Mouse (Mus musculus): Measurements from ENCODE around the gene Cd6. TPM values are rescaled to one million over a fixed set of nuclear protein-coding genes. Genes with fewer than 3 reads are reported as not detected.

Gene Cd6
- polyA plus RNA-seq, 1 experiment: 5.6 TPM

- no peak for DNase-seq (ENCODE audit: low read depth, low spot score)
- 94% methylated on average over 11 of the region's 11 CpGs for WGBS
These were observed 24.1 kb downstream of the Cd6 start for GRCm38 (mm10) chr19:10805661-10806285.

GRCm38 (mm10) chr19:10804850-10805660 lies 24.8 kb downstream of the Cd6 start:
- DNase-seq (ENCODE audit: low read depth, low spot score): no peak
- 79% methylated on average over 2 of the region's 2 CpGs for WGBS

DNA sequence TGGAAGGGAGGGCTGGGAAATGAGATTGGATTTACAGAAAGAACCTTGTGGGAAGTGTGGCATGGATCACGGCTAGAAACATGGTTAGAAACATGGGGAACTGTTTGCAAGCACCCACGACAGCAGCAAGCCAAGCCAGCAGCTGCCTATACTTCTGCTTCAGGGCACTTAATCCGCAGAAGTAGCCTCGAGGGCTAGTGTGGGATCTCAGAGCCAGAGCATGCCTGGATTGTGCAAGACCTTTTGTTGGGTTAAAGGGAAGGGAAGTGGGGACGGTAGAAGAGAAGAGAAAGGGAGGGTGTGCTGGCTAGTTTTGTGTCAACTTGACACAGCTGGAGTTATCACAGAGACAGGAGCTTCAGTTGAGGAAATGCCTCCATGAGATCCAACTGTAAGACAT lies 26.1 kb downstream of the Cd6 start:
- DNase-seq (ENCODE audit: low read depth, low spot score): no peak
- WGBS: 63% methylated on average over 5 of the region's 5 CpGs

GRCm38 (mm10) chr19:10801906-10802305 lies 28.0 kb downstream of the Cd6 start:
- WGBS: 68% methylated on average over 6 of the region's 6 CpGs

GRCm38 (mm10) chr19:10801070-10801469 lies 28.8 kb downstream of the Cd6 start:
- WGBS: 51% methylated on average over 6 of the region's 6 CpGs
- DNase-seq (ENCODE audit: low read depth, low spot score): no peak

More at GRCm38 (mm10) chr19:10801906-10802305, 28.0 kb downstream of the Cd6 start:
- no peak for DNase-seq (ENCODE audit: low read depth, low spot score)

DNA sequence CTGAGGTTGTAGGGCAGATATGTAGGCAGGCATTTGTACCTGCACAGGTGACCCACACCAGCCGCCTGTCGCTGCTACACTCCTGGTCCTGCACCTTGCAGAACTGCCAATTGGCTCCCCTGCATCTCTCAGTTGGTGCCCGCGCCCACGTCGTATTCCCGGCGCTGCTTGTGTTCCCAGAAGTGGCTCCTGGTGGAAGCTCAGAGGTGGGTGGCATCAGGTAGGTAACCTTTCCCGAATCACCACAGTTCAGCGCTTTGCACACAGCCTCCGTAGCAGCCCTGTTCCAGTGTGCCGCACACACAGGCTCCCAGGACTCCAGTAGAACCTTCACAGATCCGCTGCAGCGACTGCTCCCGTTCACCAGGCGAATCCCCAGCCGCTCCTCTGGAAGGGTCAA lies 30.7 kb downstream of the Cd6 start:
- no peak for DNase-seq (ENCODE audit: low read depth, low spot score)
- 88% methylated on average over 17 of the region's 17 CpGs for WGBS

DNA sequence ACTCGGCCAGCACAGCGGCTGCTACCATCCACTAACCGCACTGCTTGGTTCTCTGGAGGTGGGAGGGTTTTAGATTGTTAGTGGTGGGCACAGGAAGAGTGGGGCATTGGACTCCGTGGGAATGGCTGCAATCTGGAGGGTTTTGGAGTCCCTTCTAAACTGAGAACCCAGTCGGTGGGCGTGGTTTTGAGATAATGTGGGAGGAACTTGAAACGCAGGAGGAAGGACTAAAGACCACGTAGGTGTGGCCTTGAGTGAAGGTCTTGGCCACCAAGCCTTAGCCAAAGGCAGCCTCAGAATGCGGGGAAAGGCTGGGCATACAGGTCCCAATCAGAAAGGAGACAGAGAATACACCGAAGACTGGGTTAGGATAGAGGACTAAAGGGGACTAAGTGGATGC lies 31.3 kb downstream of the Cd6 start:
- WGBS: 63% methylated on average over 10 of the region's 10 CpGs
- DNase-seq (ENCODE audit: low read depth, low spot score): no peak

DNA sequence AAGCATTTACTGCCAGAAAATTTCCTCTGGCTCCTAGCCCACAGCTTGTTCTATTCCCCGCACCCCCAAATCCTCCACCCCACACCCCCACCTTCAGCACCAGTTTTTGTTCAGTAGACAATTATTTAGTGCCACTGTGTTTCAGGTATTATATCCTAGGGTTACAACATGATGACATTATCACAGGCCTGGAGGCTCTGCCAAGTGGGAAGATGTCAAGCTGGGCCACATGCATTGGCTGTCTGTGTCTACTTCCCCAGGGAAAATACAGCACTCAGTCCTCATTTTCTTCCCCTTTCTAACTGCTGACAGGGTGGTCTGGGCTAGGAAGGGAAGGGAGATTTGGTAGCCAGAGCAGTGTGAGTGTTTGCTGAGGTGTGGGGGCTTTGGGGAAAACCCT lies 34.9 kb downstream of the Cd6 start:
- no peak for DNase-seq (ENCODE audit: low read depth, low spot score)
- 71% methylated on average over 1 of the region's 1 CpGs for WGBS

- WGBS: 53% methylated on average over 3 of the region's 3 CpGs
- DNase-seq (ENCODE audit: low read depth, low spot score): no peak
These were observed 36.8 kb downstream of the Cd6 start for GRCm38 (mm10) chr19:10793044-10793443.

DNA sequence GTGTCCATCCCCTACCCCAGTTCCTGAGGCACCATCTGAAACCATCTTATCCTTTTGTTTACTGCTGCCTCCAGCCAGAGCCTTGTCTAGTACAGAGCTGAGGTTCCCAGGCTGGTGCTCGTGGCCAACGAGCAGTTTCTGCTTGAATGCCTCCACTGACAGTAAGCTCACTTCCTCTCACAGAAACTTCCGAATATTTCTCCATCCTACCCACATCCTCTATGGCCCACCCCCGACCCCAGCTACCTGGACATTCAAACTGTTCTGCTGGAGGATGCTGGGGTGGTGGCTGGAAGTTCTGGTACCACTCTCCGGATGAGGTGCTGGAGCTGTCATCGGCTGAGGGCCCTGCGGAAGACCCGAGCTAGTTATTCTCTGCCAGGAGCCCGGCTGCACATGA lies 39.5 kb downstream of the Cd6 start:
- WGBS: 70% methylated on average over 9 of the region's 9 CpGs
- DNase-seq (ENCODE audit: low read depth, low spot score): no peak

DNA sequence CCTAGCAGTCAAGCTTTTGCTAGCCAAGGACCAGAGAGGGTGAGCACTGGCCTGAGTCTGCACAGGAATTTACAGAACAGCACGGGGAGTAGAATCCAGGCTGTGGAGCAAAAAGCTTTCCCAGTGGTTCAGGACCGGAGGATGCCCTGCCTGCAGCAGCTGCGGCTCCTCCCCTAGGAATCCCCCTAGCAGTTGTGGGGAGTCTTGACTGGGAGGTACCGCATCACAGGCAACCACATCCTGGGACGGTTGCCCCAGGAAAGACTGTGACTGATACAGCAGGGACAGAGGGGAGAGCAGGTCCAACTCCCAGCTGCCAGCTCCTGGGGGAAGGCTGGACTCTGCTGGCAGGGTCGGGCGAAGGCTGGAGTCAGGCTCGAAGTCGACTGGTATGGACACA lies 41.6 kb downstream of the Cd6 start:
- no peak for DNase-seq (ENCODE audit: low read depth, low spot score)
- WGBS: 77% methylated on average over 9 of the region's 9 CpGs

DNA sequence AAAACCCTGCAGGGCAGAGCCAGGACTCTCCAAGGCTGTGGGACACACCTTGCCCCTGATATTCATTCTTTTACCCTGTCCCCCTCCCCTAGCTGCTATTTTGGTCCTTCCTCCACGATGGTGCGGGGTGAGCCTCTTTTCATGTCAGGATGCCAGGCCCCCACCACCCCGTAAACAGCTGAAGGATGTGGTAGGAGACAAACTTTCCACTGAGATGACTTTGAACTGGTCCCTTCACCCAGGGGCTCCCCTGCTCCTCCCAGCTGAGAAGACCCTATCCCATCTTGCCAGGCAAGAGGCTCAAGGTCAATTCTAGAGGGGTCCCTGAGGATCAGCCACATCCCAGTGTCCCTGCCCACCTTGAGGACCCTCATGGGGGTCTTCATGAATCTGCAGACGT lies 42.5 kb downstream of the Cd6 start:
- WGBS: 61% methylated on average over 4 of the region's 4 CpGs
- no peak for DNase-seq (ENCODE audit: low read depth, low spot score)

GRCm38 (mm10) chr19:10786753-10787152 lies 43.1 kb downstream of the Cd6 start:
- 56% methylated on average over 6 of the region's 6 CpGs for WGBS
- DNase-seq (ENCODE audit: low read depth, low spot score): no peak

DNA sequence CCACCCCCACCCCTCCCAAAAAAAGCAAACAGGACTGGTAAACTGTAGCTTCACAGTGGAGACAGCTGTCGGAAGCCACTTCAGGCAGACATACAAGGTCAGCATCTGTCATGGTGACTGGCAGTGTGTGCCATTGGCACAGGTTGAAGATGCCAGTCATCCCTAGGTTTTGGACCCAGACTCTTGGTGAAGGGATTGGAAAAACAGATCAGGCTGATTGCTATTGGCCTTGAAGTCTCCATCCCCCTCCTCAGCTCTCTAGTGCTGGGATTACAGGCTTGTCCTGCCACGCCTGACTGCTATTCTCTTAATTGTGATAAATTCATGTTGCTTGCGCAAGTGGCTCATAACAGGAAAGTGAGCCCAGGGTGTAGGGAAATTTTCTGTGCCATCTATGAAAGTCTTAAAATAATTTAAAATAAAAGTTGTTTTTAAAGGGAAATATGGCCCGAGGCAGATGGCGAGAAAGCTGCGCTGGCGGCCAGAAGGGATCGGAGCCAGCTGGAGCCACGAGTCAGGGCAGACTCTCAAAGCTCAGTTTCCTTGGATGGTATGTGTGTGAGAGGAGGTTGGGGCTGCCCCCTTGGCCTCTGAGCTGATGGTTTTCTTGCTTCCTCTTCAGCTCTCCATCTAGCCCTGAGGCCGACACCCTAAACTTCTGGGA lies 44.9 kb downstream of the Cd6 start:
- DNase-seq (ENCODE audit: low read depth, low spot score): no peak
- 77% methylated on average over 10 of the region's 10 CpGs for WGBS

GRCm38 (mm10) chr19:10784061-10784460 lies 45.8 kb downstream of the Cd6 start:
- no peak for DNase-seq (ENCODE audit: low read depth, low spot score)
- WGBS: 47% methylated on average over 3 of the region's 3 CpGs

DNA sequence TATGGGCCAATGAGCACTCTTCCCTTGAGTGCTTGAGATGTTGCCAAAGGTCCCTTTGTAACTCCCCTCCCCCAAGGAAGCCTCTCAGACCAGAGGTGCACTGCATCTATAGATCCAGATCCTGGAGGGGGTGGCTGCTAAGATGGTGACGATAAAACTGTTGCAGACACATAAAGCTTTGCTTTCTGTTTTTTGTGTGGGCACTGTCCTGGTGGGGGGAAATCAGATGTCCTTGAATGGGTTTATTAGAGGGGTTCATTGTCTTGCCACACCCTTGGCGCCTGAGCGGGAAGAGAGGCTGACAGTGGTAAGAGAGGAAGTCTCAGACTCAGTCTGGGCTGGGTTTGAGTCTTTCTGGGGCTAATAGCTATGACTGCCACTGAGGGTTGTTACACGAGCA lies 46.7 kb downstream of the Cd6 start:
- DNase-seq (ENCODE audit: low read depth, low spot score): no peak
- 51% methylated on average over 4 of the region's 4 CpGs for WGBS

DNA sequence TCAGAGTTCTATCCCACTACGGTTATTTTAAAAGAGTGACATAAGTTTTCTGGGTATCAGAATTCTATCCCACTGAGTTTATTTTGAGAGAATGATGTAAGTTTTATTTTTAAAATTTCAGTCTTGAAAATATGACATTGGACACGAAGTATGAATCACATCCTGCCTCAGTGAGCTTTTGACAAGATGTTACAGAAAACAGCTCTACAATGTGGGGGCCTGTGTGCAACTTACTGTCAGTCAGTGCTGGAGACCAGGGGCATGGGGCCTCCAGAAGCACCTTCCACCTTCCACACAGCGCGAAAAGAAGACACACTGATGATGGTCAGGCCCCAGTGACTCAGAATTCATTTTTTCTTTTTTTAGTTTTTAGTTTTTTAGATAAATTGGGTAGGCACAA lies 48.2 kb downstream of the Cd6 start:
- WGBS: 68% methylated on average over 4 of the region's 4 CpGs
- no peak for DNase-seq (ENCODE audit: low read depth, low spot score)

- WGBS: 82% methylated on average over 4 of the region's 4 CpGs
These were observed 53.0 kb downstream of the Cd6 start for GRCm38 (mm10) chr19:10776906-10777305.

GRCm38 (mm10) chr19:10774141-10774540 lies 55.7 kb downstream of the Cd6 start:
- 90% methylated on average over 6 of the region's 6 CpGs for WGBS
- no peak for DNase-seq (ENCODE audit: low read depth, low spot score)

More at GRCm38 (mm10) chr19:10776906-10777305, 53.0 kb downstream of the Cd6 start:
- DNase-seq (ENCODE audit: low read depth, low spot score): no peak

GRCm38 (mm10) chr19:10773384-10773783 lies 56.5 kb downstream of the Cd6 start:
- DNase-seq (ENCODE audit: low read depth, low spot score): no peak
- 71% methylated on average over 7 of the region's 7 CpGs for WGBS

DNA sequence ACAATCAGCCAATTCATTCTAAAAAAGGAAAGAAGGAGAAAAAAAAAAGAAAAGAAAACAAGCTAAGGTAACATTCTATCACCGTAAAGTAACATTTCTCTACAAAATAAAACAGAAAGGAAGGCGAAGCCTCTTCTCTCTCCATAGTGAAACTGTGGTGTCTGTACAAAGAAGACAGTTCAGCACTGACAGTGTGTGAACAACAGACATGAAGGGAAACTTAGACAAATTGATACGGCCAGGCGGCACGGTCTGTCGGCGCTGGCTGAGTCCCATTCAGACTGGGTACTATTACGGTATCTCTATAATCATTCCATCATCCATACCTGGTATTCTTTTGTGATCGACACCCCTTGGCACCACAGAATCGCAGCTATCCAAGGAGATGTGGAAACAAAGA lies 57.0 kb downstream of the Cd6 start:
- 89% methylated on average over 10 of the region's 10 CpGs for WGBS
- no peak for DNase-seq (ENCODE audit: low read depth, low spot score)
